Mouse (Mus musculus) heart, embryonic 11.5 days (tissue): ENCODE results near the gene Zfp626. TPM values are rescaled to one million over a fixed set of nuclear protein-coding genes. Genes with fewer than 3 reads are reported as not detected.
A peak's percentile ranks its signal among the peaks of the same experiment; 100 is the strongest.
"Not testable (repeated sequence)": the region's sequence is repeated elsewhere in the genome, so short reads cannot be mapped to it uniquely, and the experiment has no call there.

Source experiments
- ATAC-seq: fragments of 200-750 bp; cut with Nextera tagmentation; replicated peaks from 2 replicates; pipeline ENCODE4 v1.8.0; 2017; ENCODE audit warnings: moderate library complexity; ENCODE audit not compliant: insufficient number of reproducible peaks, low FRiP score, low TSS enrichment
- H3K27ac ChIP-seq: fragments of 300-500 bp; sonication (generic); 2 replicates; pipeline ENCODE4 v1.5.1; 2014; ENCODE audit warnings: mild to moderate bottlenecking, low read depth, low read length
- H3K27me3 ChIP-seq: fragments of 300-500 bp; sonication (generic); 2 replicates; pipeline ENCODE4 v1.6.1; 2014; ENCODE audit warnings: mild to moderate bottlenecking, low read length, mixed read lengths; ENCODE audit not compliant: control insufficient read depth, insufficient read depth
- H3K36me3 ChIP-seq: fragments of 300-500 bp; sonication (generic); 2 replicates; pipeline ENCODE4 v1.6.1; 2014; ENCODE audit warnings: mild to moderate bottlenecking, low read length, moderate library complexity, mixed read lengths; ENCODE audit not compliant: control insufficient read depth, insufficient read depth
- H3K4me1 ChIP-seq: fragments of 300-500 bp; sonication (generic); 2 replicates; pipeline ENCODE4 v1.6.1; 2014; ENCODE audit warnings: low read length; ENCODE audit not compliant: control insufficient read depth, insufficient read depth
- H3K4me2 ChIP-seq: fragments of 300-500 bp; sonication (generic); 2 replicates; pipeline ENCODE4 v1.6.1; 2014; ENCODE audit warnings: mild to moderate bottlenecking, moderate library complexity
- H3K4me3 ChIP-seq: fragments of 300-500 bp; sonication (generic); 2 replicates; pipeline ENCODE4 v1.5.1; 2014; ENCODE audit warnings: low read depth, low read length
- H3K9ac ChIP-seq: fragments of 300-500 bp; sonication (generic); 2 replicates; pipeline ENCODE4 v1.6.1; 2014; ENCODE audit warnings: mild to moderate bottlenecking, low read depth, low read length, moderate library complexity
- H3K9me3 ChIP-seq: fragments of 300-500 bp; sonication (generic); replicated peaks from 2 replicates; pipeline ENCODE4 v1.6.1; 2016; ENCODE audit warnings: low read length; ENCODE audit not compliant: control insufficient read depth
- WGBS: fragments of 180-500 bp; shearing (Covaris S2); extraction: QIAGEN DNeasy Blood & Tissue Kit; methylation state at CpG from one replicate; pipeline ENCODE4 v1.1.7; 2014; ENCODE audit not compliant: insufficient replicate concordance; 5-methylcytosine and 5-hydroxymethylcytosine counted together
- polyA plus RNA-seq: library from polyadenylated mRNA; unstranded; fragments of >200 nt; fragmentation: Nextera tagmentation; extraction: Ambion mirVana; gene quantifications from 2 replicates; pipeline ENCODE4 v1.2.1, GENCODE M21; 2014

Gene Zfp626
- polyA plus RNA-seq, 1 experiment from 2014 or later = 1.5 TPM

DNA sequence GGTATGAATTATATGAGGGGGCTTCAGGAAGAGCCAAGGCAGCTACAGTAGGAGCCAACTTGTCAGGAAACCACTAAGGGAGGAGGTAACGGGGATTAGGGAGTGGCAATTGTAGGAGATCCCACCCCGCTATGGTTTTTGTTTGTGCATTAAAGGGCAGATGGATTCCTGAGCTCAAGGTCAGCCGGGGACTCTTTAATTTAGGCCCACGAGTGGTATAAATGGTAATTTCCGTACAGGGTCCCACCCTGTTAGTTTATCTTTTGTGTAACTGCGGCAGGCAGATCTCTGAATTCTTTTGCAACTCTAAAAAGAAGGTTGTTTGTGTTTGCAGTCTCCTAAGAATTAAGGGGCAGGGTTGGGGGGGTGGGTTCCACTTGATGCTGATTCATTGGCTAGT, 33.1 kb downstream of the Zfp626 start:
- 85% methylated on average over 6 of the region's 6 CpGs for WGBS
- no peaks in the 10 kb centered on the region; the same call in 1 of the 2 replicates for H3K4me1 ChIP-seq
- no peak for ATAC-seq

GRCm38 (mm10) chr7:27857227-27857626, 50.2 kb downstream of the Zfp626 start, which contains the start of gene Zfp607a:
Zfp607a (plus strand) TSS chr7:27857527.
- H3K36me3 ChIP-seq = peaks cover 11% of the 10 kb centered on the region
- H3K9me3 ChIP-seq = no peaks in the 10 kb centered on the region
- H3K9ac ChIP-seq = no peak within 1 kb of the TSS
- no peaks in the 10 kb centered on the region for H3K4me1 ChIP-seq
- WGBS = 93% methylated on average over 1 of the region's 1 CpGs
- no peak for ATAC-seq
- no peak within 1 kb of the TSS for H3K4me2 ChIP-seq
- H3K4me3 ChIP-seq = no peak within 1 kb of the TSS
- H3K27ac ChIP-seq = no peak within 1 kb of the TSS
- no peaks in the 10 kb centered on the region for H3K27me3 ChIP-seq

More for the DNA sequence above, 33.1 kb downstream of the Zfp626 start:
- no peak overlapping the region for H3K27ac ChIP-seq
- no peaks in the 10 kb centered on the region for H3K27me3 ChIP-seq
- H3K9me3 ChIP-seq = no peaks in the 10 kb centered on the region
- H3K36me3 ChIP-seq = peaks cover 3% of the 10 kb centered on the region; the same call in 1 of the 2 replicates
- no peak overlapping the region for H3K9ac ChIP-seq
- H3K4me2 ChIP-seq = no peak overlapping the region
- no peak overlapping the region for H3K4me3 ChIP-seq

- H3K4me2 ChIP-seq = peak overlapping the region; percentile 85
- H3K4me3 ChIP-seq = peak overlapping the region; percentile 63
- H3K9me3 ChIP-seq = no peaks in the 10 kb centered on the region
- WGBS = 16% methylated on average over 10 of the region's 10 CpGs
- no peaks in the 10 kb centered on the region for H3K36me3 ChIP-seq
- peak; percentile 17; the same call in 1 of the 2 replicates for ATAC-seq
- peak overlapping the region; percentile 81 for H3K9ac ChIP-seq
- H3K4me1 ChIP-seq = no peaks in the 10 kb centered on the region
- H3K27ac ChIP-seq = peak overlapping the region; percentile 85
- H3K27me3 ChIP-seq = no peaks in the 10 kb centered on the region
Observed at GRCm38 (mm10) chr7:27859301-27860251, 52.6 kb downstream of the Zfp626 start.

- peak overlapping the region; percentile 85 for H3K4me2 ChIP-seq
- H3K4me1 ChIP-seq = no peaks in the 10 kb centered on the region
- peak; percentile 86 for ATAC-seq
- H3K27me3 ChIP-seq = no peaks in the 10 kb centered on the region
- H3K9ac ChIP-seq = peak overlapping the region; percentile 81
- H3K4me3 ChIP-seq = peak overlapping the region; percentile 63
- H3K9me3 ChIP-seq = no peaks in the 10 kb centered on the region
- H3K27ac ChIP-seq = peak overlapping the region; percentile 85
- WGBS = 0% methylated on average over 22 of the region's 22 CpGs
- H3K36me3 ChIP-seq = no peaks in the 10 kb centered on the region
Observed at GRCm38 (mm10) chr7:27860396-27861235, 53.6 kb downstream of the Zfp626 start.

DNA sequence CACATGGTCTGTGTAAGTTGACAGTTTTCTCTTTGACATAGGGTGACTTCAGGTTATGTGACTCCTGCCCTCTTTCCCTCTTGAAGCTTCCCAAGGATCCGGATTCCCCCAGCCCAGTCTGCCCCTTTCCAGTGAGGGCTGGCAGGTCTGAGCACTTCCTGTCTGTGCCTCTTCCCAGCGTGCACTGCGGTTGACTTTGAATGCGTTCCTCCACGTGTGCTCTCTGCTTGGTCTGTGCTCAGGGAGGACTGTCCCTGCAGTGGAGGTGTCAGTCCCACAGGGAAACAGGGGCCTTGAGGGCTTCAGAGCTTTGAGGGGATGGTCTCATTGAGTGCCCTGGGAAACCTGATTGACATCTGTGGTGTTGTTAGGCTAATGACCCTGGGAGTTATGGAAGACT, 55.6 kb downstream of the Zfp626 start:
- ATAC-seq, H3K27me3 ChIP-seq, H3K4me3 ChIP-seq, H3K4me1 ChIP-seq, H3K27ac ChIP-seq, H3K4me2 ChIP-seq, H3K9me3 ChIP-seq, H3K36me3 ChIP-seq, H3K9ac ChIP-seq: not testable (repeated sequence)
- WGBS = 76% methylated on average over 5 of the region's 5 CpGs

Other genes with a start within 250 kb of the Zfp626 start
- 72.1 and 78.0 TPM in 2 replicates for gene Akt2, start 215.6 kb upstream of the Zfp626 start, polyA plus RNA-seq
- gene Ttc9b, start 153.3 kb upstream of the Zfp626 start, polyA plus RNA-seq = not detected in 2 replicates
- 3.0 and 3.6 TPM in 2 replicates for gene Map3k10, start 132.6 kb upstream of the Zfp626 start, polyA plus RNA-seq
- gene Zfp607b, start 117.9 kb upstream of the Zfp626 start, polyA plus RNA-seq = 1.7 and 3.1 TPM in 2 replicates
- gene Zfp60, start 75.8 kb upstream of the Zfp626 start, polyA plus RNA-seq = 21.8 and 22.5 TPM in 2 replicates
- 5.5 and 6.5 TPM in 2 replicates for gene Zfp59, start 31.4 kb downstream of the Zfp626 start, polyA plus RNA-seq
- 3.1 and 3.7 TPM in 2 replicates for gene Zfp607a, start 50.3 kb downstream of the Zfp626 start, polyA plus RNA-seq
- 7.5 and 8.1 TPM in 2 replicates for gene Zfp974, start 122.3 kb downstream of the Zfp626 start, polyA plus RNA-seq
- 11.8 and 13.8 TPM in 2 replicates for gene Zfp780b, start 172.0 kb downstream of the Zfp626 start, polyA plus RNA-seq
- gene Zfp850, start 206.9 kb downstream of the Zfp626 start, polyA plus RNA-seq = 2.7 and 5.4 TPM in 2 replicates
- 276 and 283 TPM in 2 replicates for gene Psmc4, start 242.9 kb downstream of the Zfp626 start, polyA plus RNA-seq